Mouse (Mus musculus) T-helper 17 cell (primary cell): Measurements from ENCODE around the gene Lipo2.
"Not testable (repeated sequence)": the region's sequence is repeated elsewhere in the genome, so short reads cannot be mapped to it uniquely, and the experiment has no call there.

Experiments used
- in situ Hi-C, 2 experiments: fragments of 300-600 bp; cut with MboI, MseI; formaldehyde crosslinking; loops; 1 replicate in 1 of 2; 2 replicates in 1 of 2; pipeline ENCODE4 v1.15.1; 2025; ENCODE audit warnings: high pct_unique_total_duplicates in 2 of 2

Gene Lipo2

DNA sequence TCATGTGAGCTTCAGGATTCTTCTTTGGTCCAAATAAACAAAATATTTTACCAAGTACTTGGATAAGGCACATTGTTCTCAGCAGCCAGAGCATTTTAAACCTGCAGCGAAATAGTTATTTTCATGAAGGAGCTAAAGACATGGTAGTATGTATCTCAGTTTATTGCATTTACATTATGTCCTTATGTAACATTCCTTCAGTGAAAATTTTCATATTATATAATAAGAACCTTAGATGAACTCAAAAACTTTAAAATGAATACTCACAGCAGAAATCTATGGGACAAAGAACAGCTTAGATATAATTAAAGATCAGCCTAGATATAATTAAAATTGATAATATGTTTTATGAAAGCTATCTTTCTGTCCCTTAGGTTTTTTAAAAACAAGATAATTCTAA, at the start of gene Lipo2:
Lipo2 (minus strand) TSS at position 101 of the 400 bp plus-strand sequence.
- in situ Hi-C loops: not testable (repeated sequence)

DNA sequence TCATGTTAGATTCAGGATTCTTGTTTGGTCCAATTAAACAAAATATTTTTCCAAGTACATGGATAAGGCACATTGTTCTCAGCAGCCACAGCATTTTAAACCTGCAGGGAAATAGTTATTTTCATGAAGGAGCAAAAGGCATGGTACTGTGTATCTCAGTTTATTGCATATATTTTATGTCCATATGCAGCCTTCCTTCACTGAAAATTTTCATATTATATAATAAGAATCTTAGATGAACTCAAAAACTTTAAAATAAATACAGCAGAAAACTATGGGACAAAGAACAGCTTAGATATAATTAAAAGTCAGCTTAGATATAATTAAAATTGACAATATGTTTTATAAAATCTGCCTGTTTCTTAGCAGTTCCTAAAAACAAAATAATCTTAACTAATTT, 36.2 kb upstream of the Lipo2 start, which contains the start of gene Lipo1:
Lipo1 (minus strand) TSS at position 101 of the 400 bp plus-strand sequence.
- in situ Hi-C loops: not testable (repeated sequence)

DNA sequence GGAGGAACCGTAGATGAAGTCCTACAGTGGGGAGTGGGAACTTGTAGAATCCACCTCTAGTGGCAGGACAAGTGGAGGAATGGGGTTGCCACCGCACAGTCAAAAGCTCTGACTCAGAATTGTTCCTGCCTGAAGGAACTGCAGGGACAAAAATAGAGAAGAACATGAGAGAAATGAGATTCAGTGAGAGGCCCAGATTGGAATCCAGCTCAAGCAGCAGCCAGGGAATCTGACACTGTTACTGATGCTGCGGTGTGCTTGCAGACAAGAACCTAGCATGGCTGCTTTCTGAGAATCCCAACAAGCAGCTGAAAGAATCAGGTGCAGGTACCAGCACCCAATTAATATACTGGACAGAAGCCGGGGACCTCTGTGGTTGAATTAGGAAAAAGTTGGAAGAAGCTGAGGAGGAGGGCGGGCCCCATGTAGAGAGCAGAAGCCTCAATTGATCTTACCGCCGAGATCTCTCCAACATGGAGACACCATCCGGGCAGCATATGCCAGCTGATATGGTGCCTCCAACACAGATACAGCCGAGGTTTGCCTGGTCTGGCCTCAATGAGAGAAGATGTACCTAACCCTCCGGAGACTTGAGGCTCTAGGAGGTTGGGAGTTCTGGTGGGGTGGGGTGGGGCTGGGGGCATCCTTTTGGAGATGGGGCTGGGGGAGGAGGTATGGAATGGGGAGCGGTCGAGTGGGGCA, 35.6 kb upstream of the Lipo2 start:
- in situ Hi-C loops: no loop called here

DNA sequence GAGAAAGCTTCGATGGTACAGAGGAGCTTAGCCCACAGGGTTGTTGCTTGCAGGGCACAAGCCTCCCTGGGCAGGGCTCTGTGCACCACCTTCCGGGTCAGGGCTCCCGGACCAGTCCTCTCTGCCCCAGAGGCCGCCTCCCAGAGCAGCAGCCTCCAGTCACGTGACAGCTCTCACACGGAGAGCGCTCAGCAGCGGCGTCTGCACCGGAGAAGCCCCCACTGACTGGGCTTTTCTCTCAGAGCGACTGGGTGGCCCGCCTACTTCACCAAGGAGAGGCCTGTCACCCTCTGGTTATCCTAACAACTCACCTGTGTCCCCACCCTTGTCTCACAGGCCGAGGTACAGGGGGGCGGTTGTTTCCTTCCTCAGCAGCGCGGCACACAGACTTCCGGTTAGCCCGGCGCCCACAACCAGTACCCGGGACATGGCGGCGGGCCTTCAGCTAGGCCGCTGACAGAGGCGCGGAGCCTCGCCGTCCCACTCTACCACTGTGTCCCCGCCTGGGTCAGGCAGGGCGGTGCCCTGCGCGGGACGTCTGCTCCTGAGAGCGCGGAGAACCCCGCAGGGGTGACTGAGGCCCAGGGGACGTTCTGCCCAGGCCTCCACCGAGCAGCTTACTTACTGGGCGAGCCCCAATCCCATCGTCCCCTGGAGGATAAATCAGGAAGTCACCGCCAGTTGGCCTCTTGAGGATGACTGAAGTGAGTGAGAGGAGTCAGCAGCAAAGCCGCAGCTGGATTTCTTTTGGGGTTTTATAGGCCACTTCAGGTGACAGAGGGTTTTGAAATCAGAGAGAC, 10.3 kb upstream of the Lipo2 start, which contains the start of gene Lipo3:
Lipo3 (minus strand) TSS at position 665 of the 800 bp plus-strand sequence.
- in situ Hi-C loops: not testable (repeated sequence)
